Mouse (Mus musculus) midbrain, embryonic 14.5 days (tissue): ENCODE measurements around the gene Tmem29. TPM values are rescaled to one million over a fixed set of nuclear protein-coding genes. Genes with fewer than 3 reads are reported as not detected.

Experiments
- polyA plus RNA-seq: library from polyadenylated mRNA; unstranded; fragments of >200 nt; fragmentation: Nextera tagmentation; extraction: Ambion mirVana; gene quantifications from 2 replicates; pipeline ENCODE4 v1.2.1, GENCODE M21; 2014

Gene Tmem29
- polyA plus RNA-seq, 1 experiment from 2014 or later = 75.1 TPM

Other genes starting within 250 kb of the Tmem29 start
- gene Alas2, start 88.2 kb upstream of the Tmem29 start, polyA plus RNA-seq = 16.5 and 25.4 TPM in 2 replicates
- 4.3 and 4.4 TPM in 2 replicates for gene Pfkfb1, start 129.1 kb upstream of the Tmem29 start, polyA plus RNA-seq
- gene Apex2, start 130.7 kb upstream of the Tmem29 start, polyA plus RNA-seq = 18.6 and 19.8 TPM in 2 replicates
- 100 and 104 TPM in 2 replicates for gene Tro, start 198.4 kb upstream of the Tmem29 start, polyA plus RNA-seq